Mouse (Mus musculus): ENCODE results near the gene 1700007K13Rik. TPM values are rescaled to one million over a fixed set of nuclear protein-coding genes. Genes with fewer than 3 reads are reported as not detected.

Gene 1700007K13Rik
- polyA plus RNA-seq, 1 experiment from 2014 or later = 3.6 TPM

DNA sequence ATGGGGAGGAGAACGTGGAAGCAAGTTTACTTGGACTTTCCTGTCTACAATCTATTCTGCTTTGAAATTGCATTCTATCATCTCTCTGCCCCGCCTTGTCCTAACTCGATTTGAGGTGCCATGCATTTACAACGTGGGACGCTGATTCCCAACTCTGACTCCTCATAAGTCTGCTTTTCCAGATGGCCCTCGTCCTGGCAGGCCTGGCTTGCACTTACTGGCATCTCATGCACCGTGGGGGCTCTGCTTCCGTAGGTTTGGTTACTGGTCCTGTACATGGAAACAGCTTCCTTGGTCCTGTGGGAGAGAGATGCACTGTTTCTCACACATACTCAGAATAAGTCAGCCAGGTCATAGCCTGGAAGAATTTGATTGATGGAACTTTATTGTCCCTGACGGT lies 1.2 kb downstream of the 1700007K13Rik start:
- H3K4me3 ChIP-seq = no peak overlapping the region
- H3K4me1 ChIP-seq (replicated peaks) = peaks cover 37% of the 10 kb centered on the region
- DNase-seq (ENCODE audit: low spot score) = no peak
- no peaks in the 10 kb centered on the region for H3K9me3 ChIP-seq
- H3K27ac ChIP-seq = no peak overlapping the region
- 78% methylated on average over 9 of the region's 9 CpGs for WGBS
- peaks cover 12% of the 10 kb centered on the region for H3K36me3 ChIP-seq
- peaks cover 19% of the 10 kb centered on the region for H3K27me3 ChIP-seq (ENCODE audit: insufficient read depth, poor library complexity, severe bottlenecking)

DNA sequence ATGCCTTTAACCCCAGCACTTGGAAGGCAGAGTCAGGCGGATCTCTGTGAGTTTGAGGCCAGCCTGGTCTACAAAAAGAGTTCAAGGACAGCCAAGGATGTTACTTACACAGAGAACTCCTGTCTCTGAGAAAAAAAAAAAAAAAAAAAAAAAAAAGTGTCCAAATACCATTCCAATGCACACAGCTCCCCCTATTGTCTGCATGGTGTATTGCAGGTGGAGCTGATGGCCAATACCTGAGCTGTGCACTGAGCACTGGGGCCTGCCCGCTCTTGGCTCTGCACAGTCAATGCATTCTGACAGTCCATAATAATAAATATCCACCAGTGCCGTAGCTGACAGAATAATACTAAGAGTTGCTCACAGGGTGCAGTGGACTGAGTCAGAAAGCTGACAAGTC lies 2.2 kb downstream of the 1700007K13Rik start:
- H3K4me1 ChIP-seq (replicated peaks) = peaks cover 35% of the 10 kb centered on the region
- no peaks in the 10 kb centered on the region for H3K9me3 ChIP-seq
- H3K27me3 ChIP-seq (ENCODE audit: insufficient read depth, poor library complexity, severe bottlenecking) = peaks cover 19% of the 10 kb centered on the region
- peak; percentile 66 for DNase-seq (ENCODE audit: low spot score)
- 47% methylated on average over 3 of the region's 3 CpGs for WGBS
- no peak overlapping the region for H3K27ac ChIP-seq
- peaks cover 2% of the 10 kb centered on the region for H3K36me3 ChIP-seq
- no peak overlapping the region for H3K4me3 ChIP-seq

- H3K4me3 ChIP-seq = no peak overlapping the region
- no peak for DNase-seq (ENCODE audit: low spot score)
- no peaks in the 10 kb centered on the region for H3K4me1 ChIP-seq (replicated peaks)
- peaks cover 24% of the 10 kb centered on the region for H3K36me3 ChIP-seq
- H3K27ac ChIP-seq = no peak overlapping the region
- no peaks in the 10 kb centered on the region for H3K27me3 ChIP-seq (ENCODE audit: insufficient read depth, poor library complexity, severe bottlenecking)
- H3K9me3 ChIP-seq = no peaks in the 10 kb centered on the region
- whole genome bisulfite sequencing = 74% methylated on average over 1 of the region's 1 CpGs
Observed at GRCm38 (mm10) chr2:28456616-28457015, 9.5 kb downstream of the 1700007K13Rik start.

- peaks cover 40% of the 10 kb centered on the region for H3K36me3 ChIP-seq
- no peaks in the 10 kb centered on the region for H3K27me3 ChIP-seq (ENCODE audit: insufficient read depth, poor library complexity, severe bottlenecking)
- no peak for DNase-seq (ENCODE audit: low spot score)
- H3K27ac ChIP-seq = no peak overlapping the region
- no peaks in the 10 kb centered on the region for H3K4me1 ChIP-seq (replicated peaks)
- WGBS = 91% methylated on average over 6 of the region's 6 CpGs
- no peaks in the 10 kb centered on the region for H3K9me3 ChIP-seq
- no peak overlapping the region for H3K4me3 ChIP-seq
Observed at GRCm38 (mm10) chr2:28453539-28453938, 12.6 kb downstream of the 1700007K13Rik start.

DNA sequence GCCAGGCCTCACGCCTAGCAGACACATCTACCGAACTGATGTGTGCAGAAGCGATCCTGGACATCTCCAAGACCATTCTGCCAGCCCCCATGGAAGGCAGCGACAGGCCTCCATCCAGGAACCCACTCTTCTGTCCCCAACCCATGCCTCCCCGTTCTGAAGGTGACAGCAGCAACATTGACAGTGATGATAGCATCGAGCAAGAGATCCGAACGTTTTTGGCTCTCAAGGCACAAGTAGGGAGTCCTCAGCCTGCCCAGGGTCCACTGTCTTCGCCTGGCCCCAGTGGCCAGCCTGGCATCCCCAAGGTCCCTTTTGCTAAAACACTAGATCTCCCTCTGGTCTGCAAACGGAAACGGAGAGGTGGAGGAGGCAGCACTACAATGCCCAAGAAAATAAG lies 14.5 kb downstream of the 1700007K13Rik start:
- Histone ChIP-seq H3K4me1 (replicated peaks) (peaks cover 13% of the 10 kb centered on the region), H3K27me3 (ENCODE audit: insufficient read depth, poor library complexity, severe bottlenecking) (peaks cover 16% of the 10 kb centered on the region), H3K9me3 (no peaks in the 10 kb centered on the region), H3K36me3 (peaks cover 40% of the 10 kb centered on the region), H3K27ac (no peak overlapping the region), H3K4me3 (no peak overlapping the region)
- 90% methylated on average over 11 of the region's 11 CpGs for WGBS
- DNase-seq (ENCODE audit: low spot score) = no peak

DNA sequence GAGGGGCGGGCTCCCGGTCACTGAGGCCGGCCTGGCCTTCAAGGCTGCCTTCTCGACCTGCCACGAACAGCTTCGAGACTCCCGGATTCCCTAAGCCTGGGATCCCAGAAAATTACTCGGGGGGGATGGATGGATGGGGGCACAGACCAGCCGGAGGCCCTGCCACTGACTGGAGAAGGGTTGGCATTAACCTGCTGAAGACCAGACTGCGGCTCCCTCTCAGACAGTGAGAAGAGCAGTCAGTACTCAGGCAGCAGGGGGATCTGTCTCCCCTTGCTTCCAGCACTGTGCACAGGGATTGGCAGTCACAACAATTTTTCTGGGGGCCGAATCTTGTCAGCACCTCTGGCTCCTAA lies 18.8 kb downstream of the 1700007K13Rik start:
- Histone ChIP-seq H3K36me3 (peaks cover 22% of the 10 kb centered on the region), H3K4me1 (replicated peaks) (peaks cover 23% of the 10 kb centered on the region), H3K9me3 (no peaks in the 10 kb centered on the region), H3K4me3 (peak overlapping the region; percentile 86), H3K27me3 (ENCODE audit: insufficient read depth, poor library complexity, severe bottlenecking) (peaks cover 36% of the 10 kb centered on the region), H3K27ac (peak overlapping the region; percentile 91)
- whole genome bisulfite sequencing = 10% methylated on average over 11 of the region's 11 CpGs
- DNase-seq (ENCODE audit: low spot score) = peak; percentile 33

- H3K4me3 ChIP-seq = peak within 1 kb of the TSS; percentile 86
- peaks cover 23% of the 10 kb centered on the region for H3K4me1 ChIP-seq (replicated peaks)
- peaks cover 16% of the 10 kb centered on the region for H3K36me3 ChIP-seq
- peaks cover 36% of the 10 kb centered on the region for H3K27me3 ChIP-seq (ENCODE audit: insufficient read depth, poor library complexity, severe bottlenecking)
- peak within 1 kb of the TSS; percentile 91 for H3K27ac ChIP-seq
- DNase-seq (ENCODE audit: low spot score) = peak; percentile 42
- under 1% methylated on average over 116 of the region's 118 CpGs for WGBS
- H3K9me3 ChIP-seq = no peaks in the 10 kb centered on the region
Observed at GRCm38 (mm10) chr2:28446515-28447314, 19.4 kb downstream of the 1700007K13Rik start, which contains the start of gene Ppp1r26. TSS of gene Ppp1r26 (plus strand) at chr2:28446800.

DNA sequence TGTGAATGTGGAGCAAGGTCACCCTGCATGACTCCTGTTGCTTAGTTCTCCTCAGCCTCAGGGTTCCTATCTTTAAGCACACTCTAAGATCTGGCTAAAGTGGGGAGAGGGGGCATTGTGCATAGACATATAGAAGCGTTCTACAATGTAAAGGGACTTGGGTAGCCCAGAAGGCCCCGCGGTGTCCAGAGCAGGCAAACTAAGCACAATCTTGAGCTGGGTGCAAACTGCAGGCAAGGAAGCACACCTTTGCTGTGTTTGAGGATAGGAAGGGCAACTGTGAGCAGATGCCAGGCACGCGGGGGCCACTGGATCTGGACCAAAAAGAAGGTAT lies 20.0 kb downstream of the 1700007K13Rik start:
- WGBS = 7% methylated on average over 5 of the region's 5 CpGs
- Histone ChIP-seq H3K9me3 (no peaks in the 10 kb centered on the region), H3K4me3 (peak overlapping the region; percentile 86), H3K27me3 (ENCODE audit: insufficient read depth, poor library complexity, severe bottlenecking) (peaks cover 36% of the 10 kb centered on the region), H3K27ac (peak overlapping the region; percentile 91), H3K36me3 (peaks cover 11% of the 10 kb centered on the region), H3K4me1 (replicated peaks) (peaks cover 23% of the 10 kb centered on the region)
- no peak for DNase-seq (ENCODE audit: low spot score)

GRCm38 (mm10) chr2:28445082-28445481 lies 21.1 kb downstream of the 1700007K13Rik start:
- Histone ChIP-seq H3K4me3 (no peak overlapping the region), H3K9me3 (no peaks in the 10 kb centered on the region), H3K27ac (no peak overlapping the region), H3K4me1 (replicated peaks) (peaks cover 23% of the 10 kb centered on the region), H3K27me3 (ENCODE audit: insufficient read depth, poor library complexity, severe bottlenecking) (peaks cover 36% of the 10 kb centered on the region), H3K36me3 (no peaks in the 10 kb centered on the region)
- 88% methylated on average over 4 of the region's 4 CpGs for WGBS
- DNase-seq (ENCODE audit: low spot score) = no peak

DNA sequence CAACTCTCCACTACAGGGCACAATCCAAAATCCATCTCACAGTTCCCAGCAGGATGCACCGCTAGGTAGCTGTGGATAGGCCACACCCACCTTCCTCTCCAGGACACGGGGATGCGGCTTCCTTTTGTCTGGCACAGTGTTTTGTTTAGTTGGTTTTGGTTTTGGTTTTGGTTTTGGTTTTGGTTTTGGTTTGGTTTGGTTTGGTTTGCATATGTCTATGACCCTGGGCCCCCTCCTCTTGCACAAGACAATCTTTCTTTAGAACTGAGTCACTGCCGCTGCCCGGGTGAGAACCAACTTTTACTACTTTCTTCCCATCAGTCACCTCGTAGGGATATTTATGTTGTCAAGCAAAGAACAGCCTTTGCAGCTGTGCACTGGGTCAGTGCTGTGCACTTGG lies 25.3 kb downstream of the 1700007K13Rik start:
- no peak for DNase-seq (ENCODE audit: low spot score)
- peaks cover 2% of the 10 kb centered on the region; the same call in 1 of the 2 replicates for H3K4me1 ChIP-seq (replicated peaks)
- peaks cover 12% of the 10 kb centered on the region for H3K27me3 ChIP-seq (ENCODE audit: insufficient read depth, poor library complexity, severe bottlenecking)
- no peaks in the 10 kb centered on the region for H3K9me3 ChIP-seq
- no peak overlapping the region for H3K27ac ChIP-seq
- WGBS = 78% methylated on average over 6 of the region's 6 CpGs
- H3K36me3 ChIP-seq = no peaks in the 10 kb centered on the region
- H3K4me3 ChIP-seq = no peak overlapping the region

DNA sequence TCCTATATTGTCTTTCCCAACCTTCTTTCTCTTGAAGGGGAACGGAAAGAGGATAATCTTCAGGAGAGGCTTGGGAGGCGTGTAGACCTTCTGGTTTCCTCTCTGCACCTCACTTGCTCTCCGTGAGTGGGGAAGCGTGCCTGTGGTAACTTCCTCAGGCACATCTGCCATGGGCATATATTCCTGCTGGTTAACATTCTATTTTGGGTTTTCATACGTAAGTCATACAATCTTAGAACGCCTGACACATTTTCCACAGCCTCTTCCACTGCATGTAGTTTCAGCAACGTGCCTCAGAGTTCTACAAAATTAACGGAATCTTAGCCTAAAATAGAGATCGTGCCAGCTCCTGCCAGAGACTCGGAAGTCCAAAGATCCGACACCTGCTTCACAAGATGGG lies 30.7 kb downstream of the 1700007K13Rik start:
- 89% methylated on average over 11 of the region's 11 CpGs for WGBS
- Histone ChIP-seq H3K4me3 (no peak overlapping the region), H3K9me3 (no peaks in the 10 kb centered on the region), H3K36me3 (no peaks in the 10 kb centered on the region), H3K27ac (no peak overlapping the region), H3K4me1 (replicated peaks) (no peaks in the 10 kb centered on the region; the same call in 1 of the 2 replicates), H3K27me3 (ENCODE audit: insufficient read depth, poor library complexity, severe bottlenecking) (no peaks in the 10 kb centered on the region)
- no peak for DNase-seq (ENCODE audit: low spot score)

GRCm38 (mm10) chr2:28433512-28433911 lies 32.6 kb downstream of the 1700007K13Rik start:
- H3K4me1 ChIP-seq (replicated peaks) = no peaks in the 10 kb centered on the region; the same call in 1 of the 2 replicates
- no peak for DNase-seq (ENCODE audit: low spot score)
- no peaks in the 10 kb centered on the region for H3K27me3 ChIP-seq (ENCODE audit: insufficient read depth, poor library complexity, severe bottlenecking)
- H3K27ac ChIP-seq = no peak overlapping the region
- no peak overlapping the region for H3K4me3 ChIP-seq
- H3K9me3 ChIP-seq = peaks cover 4% of the 10 kb centered on the region; the same call in 1 of the 2 replicates
- no peaks in the 10 kb centered on the region for H3K36me3 ChIP-seq
- 0% methylated on average over 1 of the region's 2 CpGs for WGBS

- Histone ChIP-seq H3K27me3 (ENCODE audit: insufficient read depth, poor library complexity, severe bottlenecking) (no peaks in the 10 kb centered on the region), H3K4me1 (replicated peaks) (no peaks in the 10 kb centered on the region; the same call in 1 of the 2 replicates), H3K27ac (no peak overlapping the region), H3K4me3 (no peak overlapping the region), H3K36me3 (no peaks in the 10 kb centered on the region), H3K9me3 (peaks cover 4% of the 10 kb centered on the region; the same call in 1 of the 2 replicates)
- WGBS = 71% methylated on average over 1 of the region's 1 CpGs
- DNase-seq (ENCODE audit: low spot score) = no peak
Observed at GRCm38 (mm10) chr2:28432811-28433210, 33.3 kb downstream of the 1700007K13Rik start.
